In genomic region chr8:22166080-22166603, GRCm38 (mm10) we compare ENCODE assay signal across 7 mouse cellular contexts. TPM values are rescaled to one million over a fixed set of nuclear protein-coding genes. Genes with fewer than 3 reads are reported as not detected.
A peak's percentile ranks its signal among the peaks of the same experiment; 100 is the strongest.
DNase-seq lines count a peak whose midpoint lies in the region; ATAC-seq and TF ChIP-seq lines count a peak whose summit lies in the region.

Gene Nek3 (minus strand): TSS chr8:22166435.

- no peaks in the 10 kb centered on the region for H3K27me3 ChIP-seq in intestine, postnatal 0 days (replicated peaks; ENCODE audit: control insufficient read depth, insufficient read depth, low read length)
- H3K27me3 ChIP-seq in midbrain, embryonic 12.5 days: no peaks in the 10 kb centered on the region
- H3K27me3 ChIP-seq in small intestine, adult 2 months (ENCODE audit: control insufficient read depth, insufficient read depth, low read length): no peaks in the 10 kb centered on the region

- peak; percentile 91 for DNase-seq in adrenal gland, adult 2 months
- DNase-seq in embryo, embryonic 11.5 days (ENCODE audit: low read depth, low spot score): peak; percentile 84
- peak; percentile 73 to 90 for DNase-seq in gastrocnemius, postnatal 4 days (ENCODE audit: low spot score in 2 of 2)
- DNase-seq in left cerebral cortex, postnatal 4 days: peak; percentile 93

- WGBS in intestine, postnatal 0 days: under 1% methylated on average over 38 of the region's 43 CpGs
- WGBS in midbrain, embryonic 12.5 days: under 1% methylated on average over 30 of the region's 43 CpGs
- under 1% methylated on average over 43 of the region's 43 CpGs for WGBS in small intestine, adult 2 months

- peak within 1 kb of the TSS; percentile 58 for H3K9ac ChIP-seq in intestine, postnatal 0 days (ENCODE audit: low read depth, low read length)
- peak within 1 kb of the TSS; percentile 37 for H3K9ac ChIP-seq in midbrain, embryonic 12.5 days (replicated peaks)

- H3K9me3 ChIP-seq in intestine, postnatal 0 days (ENCODE audit: control insufficient read depth): no peaks in the 10 kb centered on the region
- H3K9me3 ChIP-seq in midbrain, embryonic 12.5 days: no peaks in the 10 kb centered on the region

- no peaks in the 10 kb centered on the region for H3K4me1 ChIP-seq in intestine, postnatal 0 days (replicated peaks; ENCODE audit: control insufficient read depth, insufficient read depth, low read length)
- 0 out of 2 replicates have a peak, but pooled peaks cover 2% of the 10 kb centered on the region for H3K4me1 ChIP-seq in midbrain, embryonic 12.5 days
- peaks cover 8% of the 10 kb centered on the region for H3K4me1 ChIP-seq in small intestine, adult 2 months (ENCODE audit: control insufficient read depth, insufficient read depth, insufficient read length, low read length)

- peak within 1 kb of the TSS; percentile 71 for H3K4me2 ChIP-seq in intestine, postnatal 0 days (replicated peaks; ENCODE audit: low read depth)
- H3K4me2 ChIP-seq in midbrain, embryonic 12.5 days (replicated peaks): peak within 1 kb of the TSS; percentile 52

- H3K27ac ChIP-seq in intestine, postnatal 0 days (ENCODE audit: low read depth, low read length): peak within 1 kb of the TSS; percentile 81
- peak within 1 kb of the TSS; percentile 86 for H3K27ac ChIP-seq in midbrain, embryonic 12.5 days (replicated peaks)
- H3K27ac ChIP-seq in small intestine, adult 2 months (ENCODE audit: insufficient read depth, low read depth, low read length): peak within 1 kb of the TSS; percentile 92

- TF ChIP-seq POLR2A in small intestine, adult 2 months (IDR thresholded peaks at IDR 0.05; ENCODE audit: low read depth, low read length): peak; percentile 45; the same call in 1 of the 2 replicates

- H3K36me3 ChIP-seq in intestine, postnatal 0 days (ENCODE audit: control insufficient read depth, insufficient read depth): peaks cover 7% of the 10 kb centered on the region
- peaks cover 20% of the 10 kb centered on the region for H3K36me3 ChIP-seq in midbrain, embryonic 12.5 days
- H3K36me3 ChIP-seq in small intestine, adult 2 months (ENCODE audit: control insufficient read depth, insufficient read depth, low read length): peaks cover 7% of the 10 kb centered on the region; the same call in 1 of the 2 replicates

- peak; percentile 95 for ATAC-seq in intestine, postnatal 0 days
- peak; percentile 98 for ATAC-seq in midbrain, embryonic 12.5 days (ENCODE audit: low FRiP score, low read depth)

- intact Hi-C loops in left cerebral cortex, postnatal 4 days (cut with DNase I): loop anchor here (10.0 kb wide), 1 partner anchor 151 kb away; no protein-coding TSS in a partner anchor

- peak within 1 kb of the TSS; percentile 70 for H3K4me3 ChIP-seq in intestine, postnatal 0 days (ENCODE audit: low read depth, low read length)
- H3K4me3 ChIP-seq in midbrain, embryonic 12.5 days: peak within 1 kb of the TSS; percentile 59
- H3K4me3 ChIP-seq in small intestine, adult 2 months (ENCODE audit: low read depth, low read length): peak within 1 kb of the TSS; percentile 70

- peak; percentile 80 for TF ChIP-seq CTCF in intestine, postnatal 0 days (IDR thresholded peaks at IDR 0.05; ENCODE audit: low read depth)
- peak; percentile 52; the same call in 1 of the 2 replicates for TF ChIP-seq CTCF in small intestine, adult 2 months (IDR thresholded peaks at IDR 0.05; ENCODE audit: extremely low read depth, insufficient read length, insufficient replicate concordance, low read depth, low read length)

RNA-seq across cellular contexts. Expression of gene Nek3, which starts in this region (rescaled TPM):
- 1 to 10 TPM; 5.3 to 5.6 TPM for total RNA-seq in adrenal gland, adult 2 months (2021)
- 0.65 and 0.66 TPM in 2 replicates for polyA plus RNA-seq in adrenal gland, adult 2 months (2012; rRNA removed)
- 1 to 10 TPM; 3.5 to 3.6 TPM for total RNA-seq in gastrocnemius, postnatal 4 days (2021)
- 5.2 and 5.5 TPM in 2 replicates for polyA plus RNA-seq in intestine, postnatal 0 days (2015; fragmentation: Nextera tagmentation; extraction: Ambion mirVana)
- total RNA-seq in left cerebral cortex, postnatal 4 days (2021): 1 to 10 TPM; 3.5 to 5.0 TPM
- 7.4 and 10.2 TPM in 2 replicates for polyA plus RNA-seq in midbrain, embryonic 12.5 days (2016; fragmentation: Nextera tagmentation; extraction: Ambion mirVana)
- 1.6 and 3.2 TPM in 2 replicates for polyA plus RNA-seq in small intestine, adult 2 months (2012; rRNA removed)

Comparison
In these comparisons a context has a peak if more than half of its experiments do, and no peak if none do; other contexts are left out.
1. Peak in every context shown above with its lines: DNase-seq, ATAC-seq, H3K4me3 ChIP-seq and H3K27ac ChIP-seq.